Mouse (Mus musculus): ENCODE results near the gene Acin1. TPM values are rescaled to one million over a fixed set of nuclear protein-coding genes. Genes with fewer than 3 reads are reported as not detected.
A peak's percentile ranks its signal among the peaks of the same experiment; 100 is the strongest.

Gene Acin1
- 140 and 167 TPM in 2 replicates for polyA plus RNA-seq (2016; fragmentation: Nextera tagmentation; extraction: Ambion mirVana)

GRCm38 (mm10) chr14:54686522-54687143, at the start of gene Acin1:
Gene Acin1 (minus strand): TSS chr14:54686931.
- whole genome bisulfite sequencing, result under 1% methylated on average over 44 of the region's 44 CpGs
- H3K4me3 ChIP-seq, result peak within 1 kb of the TSS; percentile 69
- no peaks in the 10 kb centered on the region for H3K27me3 ChIP-seq (replicated peaks)
- peak within 1 kb of the TSS; percentile 78 for H3K9ac ChIP-seq
- peaks cover 34% of the 10 kb centered on the region for H3K36me3 ChIP-seq
- peaks cover 23% of the 10 kb centered on the region for H3K4me1 ChIP-seq
- ATAC-seq (ENCODE audit: low FRiP score, low read depth), result peak; percentile 98
- H3K27ac ChIP-seq, result peak within 1 kb of the TSS; percentile 79
- no peaks in the 10 kb centered on the region for H3K9me3 ChIP-seq
- peak within 1 kb of the TSS; percentile 68 for H3K4me2 ChIP-seq (replicated peaks)

DNA sequence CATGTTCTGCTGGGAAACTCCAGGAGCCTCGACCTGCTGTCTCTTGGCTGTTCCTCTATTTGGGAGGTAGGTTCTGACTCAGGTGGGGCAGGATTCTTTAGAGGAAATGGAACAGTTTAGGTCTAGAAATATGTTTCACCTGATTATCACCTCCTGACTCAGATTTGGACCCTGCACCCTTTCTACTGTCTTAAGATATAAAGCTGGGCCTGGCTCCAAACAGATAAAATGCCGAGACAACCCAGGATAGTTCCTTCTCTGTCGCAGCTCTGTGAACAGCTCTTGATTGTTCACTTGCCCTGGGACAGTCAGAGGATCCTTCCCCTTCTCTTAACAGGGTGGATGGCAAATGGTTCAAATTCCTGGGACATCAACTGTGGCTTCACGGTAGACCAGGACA, 48.5 kb upstream of the Acin1 start:
- Histone ChIP-seq H3K27ac (no peak overlapping the region), H3K4me1 (no peaks in the 10 kb centered on the region), H3K4me3 (no peak overlapping the region), H3K9me3 (no peaks in the 10 kb centered on the region), H3K9ac (no peak overlapping the region), H3K27me3 (replicated peaks) (no peaks in the 10 kb centered on the region), H3K4me2 (replicated peaks) (no peak overlapping the region), H3K36me3 (no peaks in the 10 kb centered on the region)
- WGBS, result 85% methylated on average over 4 of the region's 4 CpGs
- ATAC-seq (ENCODE audit: low FRiP score, low read depth), result no peak

DNA sequence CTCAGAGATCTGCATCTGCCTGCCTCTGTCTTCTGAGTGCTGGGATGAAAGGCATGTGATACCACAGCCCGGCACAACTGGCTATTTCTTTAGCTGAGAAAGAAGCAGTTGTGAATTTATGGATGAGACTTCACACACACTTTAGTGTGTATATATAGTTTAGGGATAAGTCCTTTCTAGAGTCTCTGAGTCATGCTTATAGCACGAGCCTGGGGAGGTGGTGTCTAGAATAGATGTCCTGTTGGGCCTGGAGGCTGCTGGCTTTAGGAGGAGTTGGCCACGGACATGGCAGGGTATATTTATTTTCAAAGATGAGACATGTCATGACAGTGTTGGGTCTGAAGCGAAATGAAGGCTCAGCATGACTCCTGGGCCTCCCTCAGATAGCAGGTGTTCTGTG, 47.3 kb upstream of the Acin1 start:
- no peak overlapping the region for H3K4me2 ChIP-seq (replicated peaks)
- no peaks in the 10 kb centered on the region for H3K27me3 ChIP-seq (replicated peaks)
- H3K27ac ChIP-seq, result no peak overlapping the region
- H3K36me3 ChIP-seq, result no peaks in the 10 kb centered on the region
- 74% methylated on average over 4 of the region's 4 CpGs for WGBS
- no peaks in the 10 kb centered on the region for H3K4me1 ChIP-seq
- ATAC-seq (ENCODE audit: low FRiP score, low read depth), result no peak
- no peak overlapping the region for H3K4me3 ChIP-seq
- no peak overlapping the region for H3K9ac ChIP-seq
- no peaks in the 10 kb centered on the region for H3K9me3 ChIP-seq

DNA sequence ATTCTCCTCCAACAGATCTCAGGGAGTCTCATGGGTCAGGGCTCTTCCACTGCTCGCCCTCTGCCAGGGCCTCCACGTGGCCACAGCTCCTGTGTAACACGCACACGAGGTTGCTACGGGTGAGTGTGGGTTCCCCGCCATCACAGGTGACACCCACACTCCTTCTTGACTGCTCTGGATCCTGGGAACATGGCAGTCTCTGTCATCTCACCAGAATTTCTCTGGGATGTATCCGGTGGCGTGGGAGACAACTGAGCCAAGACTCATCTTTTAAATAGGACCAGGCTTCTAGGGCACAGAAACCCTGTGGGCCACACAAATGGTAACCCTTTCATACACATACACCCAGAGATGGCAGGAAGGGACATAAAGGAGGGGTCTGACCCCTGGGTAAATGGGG, 45.5 kb upstream of the Acin1 start:
- Histone ChIP-seq H3K27me3 (replicated peaks) (no peaks in the 10 kb centered on the region), H3K27ac (no peak overlapping the region), H3K4me1 (no peaks in the 10 kb centered on the region), H3K4me3 (no peak overlapping the region), H3K9ac (no peak overlapping the region), H3K36me3 (no peaks in the 10 kb centered on the region), H3K9me3 (no peaks in the 10 kb centered on the region), H3K4me2 (replicated peaks) (no peak overlapping the region)
- ATAC-seq (ENCODE audit: low FRiP score, low read depth), result no peak
- 89% methylated on average over 8 of the region's 8 CpGs for WGBS

- no peaks in the 10 kb centered on the region for H3K36me3 ChIP-seq
- 93% methylated on average over 6 of the region's 6 CpGs for WGBS
These were observed 43.6 kb upstream of the Acin1 start for GRCm38 (mm10) chr14:54730305-54730704.

GRCm38 (mm10) chr14:54728823-54729653, 42.3 kb upstream of the Acin1 start:
- no peaks in the 10 kb centered on the region for H3K27me3 ChIP-seq (replicated peaks)
- no peak overlapping the region for H3K4me2 ChIP-seq (replicated peaks)
- H3K9ac ChIP-seq, result no peak overlapping the region
- no peaks in the 10 kb centered on the region for H3K36me3 ChIP-seq
- H3K4me1 ChIP-seq, result no peaks in the 10 kb centered on the region
- H3K27ac ChIP-seq, result no peak overlapping the region
- H3K4me3 ChIP-seq, result no peak overlapping the region
- 73% methylated on average over 13 of the region's 13 CpGs for WGBS
- ATAC-seq (ENCODE audit: low FRiP score, low read depth), result no peak
- no peaks in the 10 kb centered on the region for H3K9me3 ChIP-seq

More at GRCm38 (mm10) chr14:54730305-54730704, 43.6 kb upstream of the Acin1 start:
- Histone ChIP-seq H3K4me1 (no peaks in the 10 kb centered on the region), H3K27ac (no peak overlapping the region), H3K9ac (no peak overlapping the region), H3K4me3 (no peak overlapping the region), H3K27me3 (replicated peaks) (no peaks in the 10 kb centered on the region), H3K9me3 (no peaks in the 10 kb centered on the region), H3K4me2 (replicated peaks) (no peak overlapping the region)
- no peak for ATAC-seq (ENCODE audit: low FRiP score, low read depth)

DNA sequence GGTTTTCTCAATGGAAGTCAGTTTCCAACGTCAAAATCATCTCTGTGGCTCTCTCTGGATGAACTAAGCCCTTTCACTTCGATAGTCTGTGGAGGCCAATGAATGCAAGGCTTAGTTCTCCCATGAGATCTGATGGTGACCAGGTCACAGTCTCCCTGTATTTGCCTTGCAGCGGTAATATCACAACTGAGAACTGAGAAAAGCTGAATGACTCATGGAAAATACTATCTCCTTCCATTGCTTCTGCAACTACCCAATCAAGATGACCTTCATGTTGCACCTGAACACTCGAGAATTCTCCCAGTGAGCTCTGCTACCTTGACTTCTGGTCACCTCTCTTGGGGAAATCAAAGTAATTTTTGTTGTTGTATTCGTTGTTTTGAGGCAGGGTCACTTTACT, 40.8 kb upstream of the Acin1 start:
- H3K27ac ChIP-seq, result no peak overlapping the region
- H3K36me3 ChIP-seq, result no peaks in the 10 kb centered on the region
- 77% methylated on average over 5 of the region's 5 CpGs for WGBS
- H3K4me3 ChIP-seq, result no peak overlapping the region
- H3K27me3 ChIP-seq (replicated peaks), result no peaks in the 10 kb centered on the region
- no peak for ATAC-seq (ENCODE audit: low FRiP score, low read depth)
- no peak overlapping the region for H3K4me2 ChIP-seq (replicated peaks)
- no peaks in the 10 kb centered on the region for H3K4me1 ChIP-seq
- H3K9me3 ChIP-seq, result no peaks in the 10 kb centered on the region
- H3K9ac ChIP-seq, result no peak overlapping the region

GRCm38 (mm10) chr14:54724049-54724448, 37.3 kb upstream of the Acin1 start:
- Histone ChIP-seq H3K27me3 (replicated peaks) (no peaks in the 10 kb centered on the region), H3K4me2 (replicated peaks) (no peak overlapping the region), H3K9me3 (no peaks in the 10 kb centered on the region), H3K4me3 (no peak overlapping the region), H3K27ac (no peak overlapping the region), H3K4me1 (no peaks in the 10 kb centered on the region), H3K9ac (no peak overlapping the region), H3K36me3 (no peaks in the 10 kb centered on the region)
- ATAC-seq (ENCODE audit: low FRiP score, low read depth), result no peak
- WGBS, result 88% methylated on average over 6 of the region's 6 CpGs

- Histone ChIP-seq H3K27ac (no peak overlapping the region), H3K4me2 (replicated peaks) (no peak overlapping the region), H3K9ac (no peak overlapping the region), H3K36me3 (no peaks in the 10 kb centered on the region), H3K4me1 (no peaks in the 10 kb centered on the region), H3K9me3 (no peaks in the 10 kb centered on the region), H3K4me3 (no peak overlapping the region), H3K27me3 (replicated peaks) (no peaks in the 10 kb centered on the region)
- no peak for ATAC-seq (ENCODE audit: low FRiP score, low read depth)
- WGBS, result 84% methylated on average over 10 of the region's 10 CpGs
These were observed 35.0 kb upstream of the Acin1 start for GRCm38 (mm10) chr14:54721711-54722110.

GRCm38 (mm10) chr14:54720654-54721350, 34.1 kb upstream of the Acin1 start:
- Histone ChIP-seq H3K27me3 (replicated peaks) (no peaks in the 10 kb centered on the region), H3K9ac (no peak overlapping the region), H3K4me1 (no peaks in the 10 kb centered on the region), H3K27ac (no peak overlapping the region), H3K4me3 (no peak overlapping the region), H3K4me2 (replicated peaks) (no peak overlapping the region), H3K36me3 (no peaks in the 10 kb centered on the region), H3K9me3 (no peaks in the 10 kb centered on the region)
- ATAC-seq (ENCODE audit: low FRiP score, low read depth), result no peak
- WGBS, result 87% methylated on average over 7 of the region's 7 CpGs

DNA sequence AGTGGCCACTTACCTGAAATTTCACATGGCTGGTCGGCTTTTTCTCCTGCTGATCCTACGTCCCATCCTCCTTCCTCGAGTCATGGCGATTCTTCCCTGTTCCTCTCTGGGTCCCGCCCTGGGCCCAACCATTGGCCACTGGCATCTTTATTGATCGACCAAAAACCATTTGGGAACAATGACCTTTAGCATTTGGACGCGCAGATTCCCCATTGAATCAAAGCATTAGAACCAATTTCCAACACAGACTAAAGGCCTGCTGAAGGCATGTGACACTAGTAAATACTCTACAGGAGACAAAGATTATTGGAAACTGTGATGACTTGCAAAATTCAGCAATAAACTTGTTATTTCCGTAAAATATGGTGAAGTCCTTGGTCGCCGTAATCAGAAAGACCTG, 33.3 kb upstream of the Acin1 start:
- WGBS, result 91% methylated on average over 11 of the region's 11 CpGs
- no peak overlapping the region for H3K4me3 ChIP-seq
- no peaks in the 10 kb centered on the region for H3K27me3 ChIP-seq (replicated peaks)
- H3K36me3 ChIP-seq, result no peaks in the 10 kb centered on the region
- ATAC-seq (ENCODE audit: low FRiP score, low read depth), result no peak
- 0 out of 2 replicates have a peak, but pooled peaks cover under 1% of the 10 kb centered on the region for H3K4me1 ChIP-seq
- no peak overlapping the region for H3K9ac ChIP-seq
- no peak overlapping the region for H3K27ac ChIP-seq
- no peak overlapping the region for H3K4me2 ChIP-seq (replicated peaks)
- no peaks in the 10 kb centered on the region for H3K9me3 ChIP-seq

GRCm38 (mm10) chr14:54715402-54715801, 28.7 kb upstream of the Acin1 start:
- 86% methylated on average over 1 of the region's 1 CpGs for WGBS
- Histone ChIP-seq H3K4me1 (0 out of 2 replicates have a peak, but pooled peaks cover 7% of the 10 kb centered on the region), H3K36me3 (no peaks in the 10 kb centered on the region), H3K9me3 (no peaks in the 10 kb centered on the region), H3K27me3 (replicated peaks) (no peaks in the 10 kb centered on the region), H3K4me2 (replicated peaks) (peak overlapping the region; percentile 64; the same call in 1 of the 2 replicates), H3K9ac (no peak overlapping the region), H3K27ac (no peak overlapping the region), H3K4me3 (no peak overlapping the region)
- ATAC-seq (ENCODE audit: low FRiP score, low read depth), result no peak

All from neural tube, embryonic 12.5 days (tissue).